Mouse (Mus musculus) bone marrow, adult 2 months (tissue): ENCODE data around the gene Eapp.

Experiments
- CTCF ChIP-seq: fragments of 200-500 bp; IDR thresholded peaks from 2 replicates; pipeline ENCODE4 v1.5.1; 2011; ENCODE audit warnings: low read length, control low read depth; ENCODE audit not compliant: control insufficient read depth, insufficient read depth
- POLR2A ChIP-seq: fragments of 200-500 bp; IDR thresholded peaks from 2 replicates; pipeline ENCODE4 v1.6.1; 2011; ENCODE audit warnings: low read depth, mild to moderate bottlenecking, control low read depth, low read length, borderline replicate concordance; ENCODE audit not compliant: control insufficient read depth

GRCm38 (mm10) chr12:54689082-54689481 is 6.6 kb downstream of the Eapp start:
- TF ChIP-seq CTCF (no peak), POLR2A (no peak)
